Mouse (Mus musculus): ENCODE data around the gene Pi4k2b. TPM values are rescaled to one million over a fixed set of nuclear protein-coding genes. Genes with fewer than 3 reads are reported as not detected.
"Not testable (repeated sequence)": the region's sequence is repeated elsewhere in the genome, so short reads cannot be mapped to it uniquely, and the experiment has no call there.

The Pi4k2b gene
- total RNA-seq, 2 experiments from 2014 or later: 4.9 to 6.7 TPM

DNA sequence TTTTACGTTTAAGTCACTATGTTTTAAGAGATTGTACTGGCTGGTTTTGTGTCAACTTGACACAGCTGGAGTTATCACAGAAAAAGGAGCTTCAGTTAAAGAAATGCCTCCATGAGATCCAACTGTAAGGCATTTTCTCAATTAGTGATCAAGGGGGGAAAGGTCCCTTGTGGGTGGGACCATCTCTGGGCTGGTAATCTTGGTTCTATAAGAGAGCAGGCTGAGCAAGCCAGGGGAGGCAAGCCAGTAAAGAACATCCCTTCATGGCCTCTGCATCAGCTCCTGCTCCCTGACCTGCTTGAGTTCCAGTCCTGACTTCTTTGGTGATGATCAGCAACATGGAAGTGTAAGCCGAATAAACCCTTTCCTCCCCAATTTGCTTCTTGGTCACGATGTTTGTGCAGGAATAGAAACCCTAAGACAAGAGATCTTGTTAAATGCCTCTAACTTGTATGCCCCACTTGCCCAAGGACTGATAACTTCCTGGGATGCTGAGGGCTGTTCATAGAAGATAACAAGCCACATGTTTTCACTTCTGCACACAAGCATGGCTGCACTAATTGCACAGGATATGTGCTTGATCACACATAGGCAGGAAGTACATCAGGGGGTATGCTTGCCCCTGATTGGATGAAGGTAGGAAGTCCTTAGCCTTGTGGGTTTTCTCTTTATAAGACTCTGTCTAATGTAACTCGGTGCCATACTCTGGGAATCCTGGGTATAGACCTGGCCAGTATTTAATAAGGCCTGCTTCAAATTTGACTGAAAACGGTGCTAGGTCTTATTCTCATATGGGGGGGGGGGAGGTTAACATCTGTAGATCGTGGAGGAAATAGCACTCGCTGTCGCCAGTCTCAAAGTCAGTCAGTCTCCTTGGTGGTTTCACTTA, 35.3 kb downstream of the Pi4k2b start:
- DNase-seq; intact Hi-C loops (cut with DNase I): not testable (repeated sequence)

DNA sequence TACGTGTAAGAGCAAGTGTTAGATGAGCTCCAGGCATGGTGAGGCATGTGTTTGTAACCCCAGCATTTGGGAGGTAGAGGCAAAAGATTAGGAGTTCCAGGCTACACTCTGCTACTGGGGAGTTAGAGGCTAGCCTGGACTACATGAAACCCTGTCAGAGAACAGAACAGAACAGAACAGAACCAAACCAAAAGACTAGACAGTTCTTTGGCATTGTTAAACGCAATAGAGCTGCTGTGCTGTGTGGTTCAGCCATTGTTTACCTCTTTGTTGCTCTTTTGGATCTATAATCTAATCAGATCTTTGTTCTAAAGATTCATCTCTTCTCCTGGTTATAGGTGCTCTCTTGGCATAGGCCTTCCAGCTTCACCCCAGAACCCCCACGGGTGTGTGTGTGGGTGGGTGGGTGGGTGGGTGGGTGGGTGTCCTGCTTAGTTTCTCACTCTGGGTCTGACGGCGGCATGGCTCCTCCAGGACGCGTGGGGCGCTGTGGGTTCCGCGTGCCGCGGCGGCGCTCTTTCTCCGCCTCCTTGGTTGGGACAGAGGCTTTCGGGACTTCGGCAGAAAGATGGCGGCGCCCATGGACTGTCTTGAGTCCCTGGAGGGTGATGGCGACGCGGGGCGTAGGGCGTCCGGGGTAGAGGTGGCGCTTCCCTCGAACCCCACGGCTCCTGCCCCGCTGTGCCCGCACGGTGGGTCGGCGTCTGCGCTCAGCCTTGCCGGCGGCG, 41.3 kb downstream of the Pi4k2b start:
- intact Hi-C loops (cut with DNase I): no loop called here
- DNase-seq: peak; percentile 87

DNA sequence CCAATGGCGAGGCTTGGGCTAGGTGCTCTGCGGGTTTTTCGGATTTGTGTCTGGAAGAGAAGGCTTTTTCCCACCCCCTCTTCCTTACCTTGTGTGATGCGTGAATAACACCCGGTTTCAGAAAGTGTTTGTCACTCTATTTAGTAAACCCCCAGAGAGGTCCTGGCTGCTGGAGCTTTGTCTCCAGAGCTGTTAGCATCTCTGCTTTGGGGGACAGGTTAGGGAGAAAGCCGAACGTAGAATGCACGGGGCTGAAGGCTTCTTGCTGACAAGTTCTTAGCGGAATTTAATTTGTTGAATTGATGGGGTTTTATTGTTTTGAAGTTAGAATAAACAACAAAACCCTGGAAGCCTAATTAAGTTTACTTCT, 41.9 kb downstream of the Pi4k2b start:
- intact Hi-C loops (cut with DNase I): no loop called here
- no peak for DNase-seq

DNA sequence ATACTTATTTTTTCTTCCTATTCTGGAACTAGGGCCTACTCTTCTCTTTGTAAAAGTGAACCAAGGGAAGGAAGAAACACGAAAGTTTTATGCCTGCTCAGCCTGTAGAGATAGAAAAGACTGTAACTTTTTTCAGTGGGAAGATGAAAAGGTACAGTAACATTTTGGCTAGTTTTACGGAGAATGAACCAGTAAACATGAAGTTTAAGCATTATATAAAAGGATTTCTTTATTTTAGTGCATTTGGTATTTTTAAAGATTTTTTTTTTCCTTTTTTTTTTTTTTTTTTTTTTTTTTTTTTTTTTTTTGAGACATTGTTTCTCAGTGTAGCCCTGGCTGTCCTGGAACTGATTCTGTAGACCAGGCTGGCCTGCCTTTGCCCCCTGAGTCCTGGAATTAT, 42.6 kb downstream of the Pi4k2b start:
- no peak for DNase-seq
- intact Hi-C loops (cut with DNase I): no loop called here

DNA sequence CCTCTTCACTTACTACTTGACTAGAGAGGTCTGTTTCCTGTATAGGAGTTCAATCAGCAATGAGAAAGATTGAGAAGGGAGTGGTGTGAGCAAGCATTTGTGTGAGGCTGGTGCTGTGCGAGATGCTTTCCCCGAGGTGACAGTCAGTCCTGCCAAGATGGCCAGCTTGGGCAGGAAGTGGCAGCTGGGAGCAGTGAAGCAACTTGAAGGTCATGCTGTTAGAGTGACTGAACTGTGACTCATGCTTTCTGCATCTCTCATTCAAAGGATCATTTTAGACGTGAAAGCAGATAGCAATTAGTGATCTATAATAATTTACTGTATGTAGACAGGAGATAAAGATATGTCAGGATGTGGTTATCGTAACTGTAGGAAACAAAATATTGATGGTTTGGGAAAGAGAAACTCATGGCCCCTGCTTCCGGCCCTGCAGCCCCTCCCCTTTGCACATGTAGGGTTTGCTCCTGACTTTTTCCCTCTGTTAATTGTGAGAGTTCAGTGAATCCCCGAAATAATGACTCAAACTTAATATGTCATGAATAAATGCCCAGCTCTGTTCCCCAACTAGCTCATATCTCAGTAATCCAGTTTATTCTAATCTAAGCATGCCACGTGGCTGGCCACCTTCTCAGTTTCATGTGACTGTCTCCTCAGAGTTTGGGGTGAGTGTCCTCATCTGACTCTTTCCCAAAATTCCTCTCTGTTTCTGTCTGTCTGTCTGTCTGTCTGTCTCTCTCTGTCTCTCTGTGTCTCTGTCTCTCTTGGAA, 45.4 kb downstream of the Pi4k2b start:
- peak; percentile 30 for DNase-seq
- intact Hi-C loops (cut with DNase I): no loop called here

DNA sequence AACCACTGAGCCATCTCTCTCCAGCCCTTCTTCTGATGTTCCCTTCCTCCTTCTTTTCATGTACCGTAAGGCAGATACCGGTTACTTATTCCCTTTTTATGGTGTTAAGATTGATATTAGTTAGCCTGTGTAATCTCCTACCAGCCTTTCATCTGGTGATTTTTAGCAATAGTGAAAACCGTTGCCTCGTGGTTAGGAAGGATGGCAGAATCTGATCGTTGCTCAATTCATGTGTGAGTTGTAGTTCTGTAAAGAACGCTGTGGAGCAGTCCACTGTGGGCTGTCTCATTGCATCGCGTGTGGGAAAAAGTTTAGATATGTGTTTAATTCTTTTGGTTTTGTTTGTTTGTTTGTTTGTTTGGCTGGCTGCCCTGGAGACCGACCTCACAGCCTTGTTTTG, 51.9 kb downstream of the Pi4k2b start:
- intact Hi-C loops (cut with DNase I): no loop called here
- no peak for DNase-seq

DNA sequence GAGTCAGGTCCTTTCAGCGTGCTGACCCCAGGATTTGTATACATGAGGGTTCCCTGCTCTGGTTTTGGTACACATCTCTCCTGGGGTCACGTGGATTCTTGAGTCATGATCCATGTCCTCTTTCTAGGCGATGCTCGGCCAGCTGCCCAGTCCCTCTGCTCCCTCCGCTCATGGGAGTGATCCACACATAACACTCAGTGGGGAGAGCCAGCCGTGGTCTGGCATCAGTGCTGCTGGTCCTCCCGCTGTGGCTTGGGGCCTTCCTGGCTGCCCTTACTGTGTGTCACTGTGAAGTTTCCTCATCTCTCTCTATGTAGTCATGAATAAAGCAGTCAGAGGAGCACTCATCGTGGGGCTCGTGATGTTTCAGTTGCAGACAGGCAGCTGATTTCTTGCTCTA, 52.7 kb downstream of the Pi4k2b start:
- intact Hi-C loops (cut with DNase I): no loop called here

DNA sequence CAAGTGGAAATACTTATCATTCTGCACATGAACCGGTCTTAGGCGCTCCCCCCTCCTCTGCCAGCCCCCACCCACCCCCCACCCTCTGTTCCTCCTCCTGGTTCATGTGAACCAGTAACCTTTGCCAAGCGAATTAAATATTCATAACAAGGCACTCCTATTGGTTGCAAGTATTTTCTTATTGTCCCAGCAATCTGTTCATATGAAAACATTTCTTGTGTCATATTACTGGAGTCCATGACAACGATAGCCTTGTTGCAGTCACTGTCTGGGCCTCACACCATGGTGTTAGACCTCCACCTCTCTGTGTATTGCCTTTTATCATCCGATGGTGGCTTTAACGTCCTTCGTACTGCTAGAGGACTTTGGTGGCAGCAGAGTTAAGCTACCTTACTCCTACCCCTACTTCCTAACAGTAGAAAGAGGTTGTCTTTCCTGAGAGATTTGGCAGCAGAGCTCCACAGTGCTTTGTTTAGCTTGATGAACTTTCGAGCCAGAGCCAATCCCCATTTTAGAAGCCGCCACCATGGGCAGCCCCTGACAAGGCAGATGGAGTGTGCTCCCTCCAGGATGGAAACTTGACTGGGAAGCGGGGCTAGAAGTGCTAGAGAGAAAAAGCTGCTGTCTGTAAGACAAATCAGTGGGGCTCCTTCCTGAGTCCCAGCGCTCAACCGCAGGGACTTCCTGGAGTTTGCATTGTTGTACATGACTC, 58.1 kb downstream of the Pi4k2b start:
- intact Hi-C loops (cut with DNase I): no loop called here

More for the DNA sequence above, 52.7 kb downstream of the Pi4k2b start:
- no peak for DNase-seq

DNA sequence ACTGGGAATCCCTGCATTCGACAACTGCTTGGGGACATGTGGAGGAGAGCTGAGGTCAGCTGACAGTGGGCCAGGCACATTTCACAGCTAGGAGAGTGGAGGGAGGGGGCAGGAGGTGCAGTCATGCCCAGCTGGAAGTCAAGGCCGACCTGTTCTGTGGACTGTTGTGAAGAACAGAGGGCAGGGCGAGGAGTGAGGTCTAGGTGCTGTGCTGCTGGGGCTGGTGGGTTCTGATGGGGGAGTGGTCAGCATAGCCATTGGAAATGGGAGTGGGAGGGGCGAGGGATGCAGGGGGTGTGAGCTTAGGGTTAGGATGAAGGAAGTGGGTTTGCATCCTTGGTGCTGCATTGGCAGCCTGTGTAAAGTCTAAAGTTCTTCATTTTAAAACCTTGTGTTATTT, 64.4 kb downstream of the Pi4k2b start:
- DNase-seq: no peak
- intact Hi-C loops (cut with DNase I): no loop called here

More for the DNA sequence above, 58.1 kb downstream of the Pi4k2b start:
- DNase-seq: no peak

DNA sequence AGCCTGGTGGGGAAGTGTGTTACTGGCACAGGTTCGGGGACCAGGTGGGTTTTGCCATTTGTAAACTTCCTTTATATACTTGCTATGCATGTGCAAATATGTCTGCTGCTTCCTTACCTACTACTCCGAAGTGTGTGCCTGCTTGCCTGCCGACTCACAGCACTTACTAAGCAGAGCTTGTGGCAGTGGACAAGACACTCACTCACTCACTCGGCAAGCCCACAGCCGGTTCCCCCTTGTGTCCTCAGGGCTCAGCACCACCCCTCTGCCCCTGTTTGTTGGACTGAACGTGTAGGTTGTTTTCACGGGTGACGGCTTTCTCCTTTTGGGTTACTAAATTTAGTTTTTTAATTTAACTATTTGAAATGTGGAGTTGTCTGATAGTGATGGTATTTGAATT, 65.0 kb downstream of the Pi4k2b start:
- no peak for DNase-seq
- intact Hi-C loops (cut with DNase I): no loop called here

DNA sequence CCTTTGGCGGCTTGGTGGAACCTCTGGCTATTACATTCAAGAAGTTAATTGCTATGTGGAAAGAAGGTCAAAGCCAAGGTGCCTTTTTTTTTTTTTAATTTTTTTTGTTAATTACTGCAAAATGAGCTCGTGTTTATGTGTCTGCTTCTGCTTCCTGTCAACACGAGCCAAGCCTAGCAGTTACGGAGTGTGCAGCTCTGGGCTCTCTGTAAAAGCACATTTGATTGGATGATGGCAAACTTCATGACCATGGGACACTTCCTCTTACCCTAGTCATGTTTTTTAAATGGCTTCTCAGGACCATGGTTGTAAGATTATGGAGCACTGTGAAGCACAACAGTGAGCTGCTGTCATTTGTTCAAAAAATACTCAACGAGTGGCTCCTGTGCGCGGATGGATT, 65.7 kb downstream of the Pi4k2b start:
- intact Hi-C loops (cut with DNase I): no loop called here
- DNase-seq: no peak

DNA sequence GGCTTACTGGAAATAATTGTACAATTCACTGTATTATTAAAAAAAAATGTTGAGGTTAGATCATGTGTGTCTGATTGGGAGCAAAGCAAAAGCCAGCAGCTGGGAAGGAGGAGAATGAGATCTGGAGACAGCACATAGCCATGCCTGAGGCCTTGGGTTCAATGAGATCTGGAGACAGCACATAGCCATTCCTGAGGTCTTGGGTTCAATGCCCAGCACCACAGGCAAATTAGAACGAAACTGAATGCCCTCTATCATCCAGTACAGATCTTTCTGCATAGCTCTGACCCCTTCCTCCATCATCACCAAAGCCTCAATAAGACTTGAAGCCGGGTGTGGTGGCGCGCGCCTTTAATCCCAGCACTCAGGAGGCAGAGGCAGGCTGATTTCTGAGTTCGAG, 69.1 kb downstream of the Pi4k2b start:
- intact Hi-C loops (cut with DNase I): loop anchor here (10.0 kb wide), 1 partner anchor 146 kb away; the partner anchor contains the start of gene Sepsecs
- no peak for DNase-seq

DNA sequence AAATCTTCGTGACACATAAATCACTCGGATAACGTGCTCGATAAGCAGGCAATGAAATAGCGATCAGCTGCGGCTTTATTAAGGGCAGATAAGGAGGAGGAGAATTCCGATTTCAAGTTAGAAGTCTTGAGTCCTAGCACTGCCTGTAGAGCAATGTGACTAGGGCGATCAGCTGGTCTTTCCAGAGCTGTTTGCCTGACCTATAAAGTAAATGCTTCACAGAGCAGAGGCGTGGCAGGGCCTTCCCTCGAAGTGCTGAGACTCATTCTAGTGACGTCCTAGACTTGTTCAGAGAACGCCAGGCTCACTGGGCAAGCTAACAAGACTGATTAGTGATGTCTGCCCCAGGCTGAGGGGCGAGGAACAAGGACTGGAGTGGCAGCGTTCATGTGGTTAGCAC, 69.7 kb downstream of the Pi4k2b start:
- intact Hi-C loops (cut with DNase I): loop anchor here (10.0 kb wide), 1 partner anchor 146 kb away; the partner anchor contains the start of gene Sepsecs
- DNase-seq: no peak

DNA sequence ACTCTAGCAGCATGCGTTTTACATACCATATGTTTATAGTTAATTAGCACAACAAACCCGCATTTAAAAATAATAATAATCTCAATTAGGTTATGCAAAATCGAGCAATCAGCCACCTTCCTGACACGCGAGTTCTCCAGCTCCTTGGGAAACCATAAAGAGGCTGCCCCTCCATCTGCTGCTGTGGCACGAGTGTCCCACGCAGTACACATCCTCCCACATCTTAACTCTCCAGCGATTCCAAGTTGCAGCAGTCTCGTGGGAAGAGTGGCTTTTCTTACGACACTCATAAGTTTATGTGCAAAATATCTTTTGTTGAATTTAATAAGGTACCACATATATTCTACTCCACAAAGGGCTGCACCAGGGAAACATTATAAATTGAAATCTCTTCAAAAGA, 71.1 kb downstream of the Pi4k2b start:
- no peak for DNase-seq
- intact Hi-C loops (cut with DNase I): loop anchor here (10.0 kb wide), 1 partner anchor 148 kb away; the partner anchor contains the start of gene Sepsecs

DNA sequence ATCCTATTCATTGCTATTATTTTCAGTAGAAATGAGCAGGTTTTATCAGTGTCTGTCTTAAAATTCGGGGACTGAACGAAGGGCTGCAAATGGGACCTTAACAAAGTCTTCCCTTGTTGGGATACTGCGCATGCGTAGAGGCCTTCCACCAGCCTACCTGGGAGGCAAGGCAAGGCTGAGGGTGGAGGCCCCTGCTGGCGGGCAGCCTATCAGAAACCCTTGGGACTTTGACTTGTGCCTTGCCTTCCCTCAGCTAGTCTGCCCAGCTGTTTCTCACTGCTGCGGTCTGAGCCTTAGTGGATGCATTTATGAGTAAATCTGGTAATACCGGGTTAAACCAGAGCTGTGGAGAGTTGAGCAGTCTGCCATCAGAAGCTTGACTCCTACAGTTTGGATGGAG, 71.9 kb downstream of the Pi4k2b start:
- intact Hi-C loops (cut with DNase I): loop anchor here (10.0 kb wide), 1 partner anchor 149 kb away; the partner anchor contains the start of gene Sepsecs
- DNase-seq: no peak

DNA sequence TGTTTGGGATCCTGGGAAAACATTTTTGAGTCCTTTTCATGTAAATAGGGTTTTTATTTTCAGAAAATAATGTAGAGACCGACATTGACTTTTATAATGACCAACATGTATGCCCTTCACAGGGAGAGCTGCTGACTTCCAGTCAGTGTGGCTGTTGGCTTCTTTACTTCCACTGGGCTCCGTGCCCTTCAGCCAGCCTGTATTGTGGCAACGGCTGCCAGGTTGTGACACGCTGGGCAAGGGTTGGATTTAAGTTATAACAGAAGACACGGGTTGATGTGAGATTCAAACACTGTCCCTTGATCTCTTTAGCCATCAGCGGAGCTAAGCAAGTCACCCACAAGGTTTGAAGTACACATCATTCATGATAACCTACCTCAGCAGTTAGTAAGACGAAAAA, 77.3 kb downstream of the Pi4k2b start:
- DNase-seq: no peak
- intact Hi-C loops (cut with DNase I): loop anchor here (10.0 kb wide), 1 partner anchor 154 kb away; the partner anchor contains the start of gene Sepsecs
